Mouse (Mus musculus) right cerebral cortex, postnatal 36 days (tissue): ENCODE data around the gene Bcl2l2.

Source experiments
- DNase-seq, 2 experiments: peaks; one replicate each; pipeline ENCODE4 v3.0.0; 2022; ENCODE audit warnings: low spot score in 2 of 2, mixed read lengths in 1 of 2

The Bcl2l2 gene

DNA sequence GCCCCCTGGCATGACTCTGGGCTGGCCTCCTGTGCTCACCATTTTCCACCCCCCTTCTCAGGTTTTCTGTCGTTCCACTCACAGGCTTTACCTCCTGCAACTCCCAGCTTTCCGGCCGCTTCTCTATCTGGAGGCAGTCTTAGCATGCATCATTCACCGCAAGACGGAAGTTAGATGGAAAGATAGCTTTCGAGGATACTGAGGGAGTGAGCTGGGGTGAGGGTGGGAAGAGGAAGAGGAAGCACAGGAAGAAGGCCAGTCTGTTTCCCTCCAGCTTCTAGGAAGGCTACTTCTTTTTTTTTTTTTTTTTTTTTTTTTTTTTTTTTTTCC is 53.6 kb downstream of the Bcl2l2 start:
- DNase-seq: no peak

GRCm38 (mm10) chr14:54937361-54938182 is 54.4 kb downstream of the Bcl2l2 start:
- DNase-seq: no peak
